Comparison of ENCODE assay signal across 26 mouse cellular contexts in the genomic region with DNA sequence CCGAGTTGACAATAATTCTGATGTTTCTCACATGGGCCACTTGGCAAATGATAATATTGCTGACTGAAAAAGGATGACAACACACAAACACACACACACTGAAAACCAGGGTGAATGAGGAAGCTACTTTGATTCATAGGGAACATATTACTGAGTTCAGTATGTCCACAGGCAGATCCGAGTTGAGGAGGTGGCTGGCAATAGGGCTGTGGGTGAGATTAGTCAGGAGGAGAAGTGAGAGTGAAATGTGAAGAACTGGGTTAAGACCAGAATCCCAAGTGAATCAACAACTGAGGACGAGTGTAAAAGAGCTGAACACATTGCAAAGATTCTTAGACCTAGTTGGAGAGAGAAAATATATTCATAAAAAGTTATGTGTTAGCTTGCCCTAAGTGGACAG.
"Had no signal": no experiment of that assay in that cellular context is flagged by ENCODE, and none has a peak within 500 bp of the region (broad histone marks: within the 10 kb centered on the region; RNA-seq: fewer than 3 reads in every experiment).

No protein-coding gene starts in this region.

- H3K27me3 ChIP-seq: heart, embryonic 12.5 days; hindbrain, embryonic 12.5 days; intestine, embryonic 15.5 days; limb, embryonic 12.5 days had no signal

- H3K9ac ChIP-seq: heart, embryonic 12.5 days; hindbrain, embryonic 12.5 days; hindbrain, embryonic 14.5 days; intestine, embryonic 15.5 days; limb, embryonic 12.5 days; liver, embryonic 14.5 days had no signal

- ATAC-seq: hindbrain, embryonic 16.5 days; inflammation-experienced regulatory T-cells, adult 6 months; intestine, embryonic 15.5 days; intestine, postnatal 0 days had no signal

- H3K4me2 ChIP-seq: heart, embryonic 12.5 days; hindbrain, embryonic 12.5 days; hindbrain, embryonic 14.5 days; intestine, embryonic 15.5 days; limb, embryonic 12.5 days; liver, embryonic 11.5 days had no signal

- H3K27ac ChIP-seq: gastrocnemius, adult 2 months; heart, embryonic 10.5 days; hindbrain, embryonic 10.5 days; hindbrain, embryonic 12.5 days; hindbrain, embryonic 14.5 days; intestine, embryonic 15.5 days; layer of hippocampus, adult 2 months; limb, embryonic 10.5 days; limb, embryonic 12.5 days; liver, embryonic 14.5 days had no signal

- H3K36me3 ChIP-seq: heart, embryonic 10.5 days; heart, embryonic 12.5 days; hindbrain, embryonic 10.5 days; hindbrain, embryonic 12.5 days; intestine, embryonic 15.5 days; limb, embryonic 10.5 days; limb, embryonic 12.5 days had no signal

- H3K4me3 ChIP-seq: gastrocnemius, adult 2 months; heart, embryonic 10.5 days; heart, embryonic 12.5 days; hindbrain, embryonic 10.5 days; hindbrain, embryonic 12.5 days; intestine, embryonic 15.5 days; layer of hippocampus, adult 2 months; limb, embryonic 10.5 days; limb, embryonic 12.5 days had no signal

- DNase-seq: gastrocnemius, adult 2 months; gastrocnemius, postnatal 10 days; gastrocnemius, postnatal 25 days; heart, adult 18-20 months; heart, postnatal 10 days; heart, postnatal 4 days; kidney, adult 18-20 months; kidney, adult 8-10 months; kidney, postnatal 10 days; kidney, postnatal 25 days; kidney, postnatal 4 days; liver had no signal

- H3K9me3 ChIP-seq: heart, embryonic 10.5 days; heart, embryonic 12.5 days; hindbrain, embryonic 10.5 days; hindbrain, embryonic 12.5 days; intestine, embryonic 15.5 days; limb, embryonic 10.5 days; limb, embryonic 12.5 days had no signal

- H3K4me1 ChIP-seq: heart, embryonic 10.5 days; hindbrain, embryonic 10.5 days; hindbrain, embryonic 12.5 days; intestine, embryonic 15.5 days; limb, embryonic 10.5 days; limb, embryonic 12.5 days had no signal
